Mouse (Mus musculus): ENCODE data around the gene Calr. TPM values are rescaled to one million over a fixed set of nuclear protein-coding genes. Genes with fewer than 3 reads are reported as not detected.

Calr gene
- polyA plus RNA-seq, 1 experiment from 2014 or later, result 511 TPM

DNA sequence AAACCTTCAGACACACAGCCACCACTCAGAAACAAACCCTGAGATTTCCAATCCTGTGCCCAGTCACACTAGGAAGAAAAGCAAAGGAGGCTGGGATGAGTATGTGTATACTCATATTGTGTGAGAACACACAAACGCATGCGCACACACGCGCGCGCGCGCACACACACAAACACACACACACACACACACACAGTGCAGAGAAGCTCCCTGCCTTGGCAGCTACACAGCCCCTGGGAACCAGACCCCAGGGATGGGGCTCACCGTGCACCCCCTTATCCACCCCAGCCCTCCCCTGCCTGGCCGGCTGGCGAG is 32.5 kb downstream of the Calr start:
- Histone ChIP-seq H3K9ac (no peak overlapping the region), H3K4me3 (replicated peaks) (no peak overlapping the region), H3K4me2 (no peak overlapping the region), H3K4me1 (replicated peaks) (peaks cover 42% of the 10 kb centered on the region), H3K36me3 (no peaks in the 10 kb centered on the region), H3K27me3 (peaks cover 27% of the 10 kb centered on the region), H3K27ac (no peak overlapping the region), H3K9me3 (replicated peaks) (no peaks in the 10 kb centered on the region)
- 87% methylated on average over 11 of the region's 11 CpGs for WGBS (ENCODE audit: insufficient replicate concordance)
- ATAC-seq (ENCODE audit: low read depth) (no peak), DNase-seq (no peak)

DNA sequence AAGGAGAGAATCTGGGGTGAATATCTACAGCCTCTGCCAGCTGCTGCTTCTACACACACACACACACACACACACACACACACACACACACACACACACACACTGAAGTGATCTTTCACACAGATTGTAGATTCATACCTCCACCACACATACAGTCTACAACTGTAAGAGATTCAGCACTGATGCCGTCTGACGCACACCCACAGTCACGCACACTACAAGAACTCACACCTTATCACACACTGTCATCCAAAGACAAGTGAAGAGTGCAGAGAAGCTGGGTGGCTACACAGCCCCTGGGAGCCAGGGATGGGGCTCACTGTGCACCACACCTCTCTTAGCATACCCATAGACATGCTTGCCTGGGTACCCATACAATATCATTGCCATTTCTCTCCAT is 32.9 kb downstream of the Calr start:
- H3K27me3 ChIP-seq, result peaks cover 31% of the 10 kb centered on the region

DNA sequence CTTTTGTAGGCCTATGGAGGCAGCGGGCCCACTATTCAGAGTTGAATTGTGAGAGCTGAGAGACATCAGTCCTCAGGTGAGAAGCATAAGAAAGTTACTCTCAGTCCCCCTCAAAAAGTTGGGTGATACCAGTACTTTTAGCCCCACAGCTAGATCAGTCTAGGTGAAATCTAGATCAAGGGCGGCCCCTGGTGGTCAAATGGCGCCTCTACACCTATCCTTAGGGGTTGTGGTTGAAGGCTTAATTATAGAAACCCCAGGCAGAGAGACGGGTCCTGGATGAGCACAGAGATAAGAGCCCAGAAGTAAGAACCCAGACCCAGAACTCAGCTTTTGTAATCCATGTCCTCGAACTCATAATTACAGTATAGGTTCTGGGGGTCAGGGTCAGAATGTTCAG is 33.7 kb downstream of the Calr start:
- Histone ChIP-seq H3K9ac (no peak overlapping the region), H3K36me3 (no peaks in the 10 kb centered on the region), H3K9me3 (replicated peaks) (no peaks in the 10 kb centered on the region), H3K4me3 (replicated peaks) (no peak overlapping the region), H3K27me3 (peaks cover 32% of the 10 kb centered on the region), H3K4me2 (no peak overlapping the region), H3K4me1 (replicated peaks) (peaks cover 47% of the 10 kb centered on the region), H3K27ac (no peak overlapping the region; the same call in 1 of the 2 replicates)
- WGBS (ENCODE audit: insufficient replicate concordance), result 1% methylated on average over 5 of the region's 5 CpGs
- ATAC-seq (ENCODE audit: low read depth) (no peak), DNase-seq (peak; percentile 67)

More for the DNA sequence above, 32.9 kb downstream of the Calr start:
- WGBS (ENCODE audit: insufficient replicate concordance), result 40% methylated on average over 3 of the region's 3 CpGs
- Histone ChIP-seq H3K9me3 (replicated peaks) (no peaks in the 10 kb centered on the region), H3K36me3 (no peaks in the 10 kb centered on the region), H3K9ac (no peak overlapping the region), H3K4me3 (replicated peaks) (no peak overlapping the region), H3K27ac (no peak overlapping the region), H3K4me1 (replicated peaks) (peaks cover 42% of the 10 kb centered on the region), H3K4me2 (no peak overlapping the region)
- ATAC-seq (ENCODE audit: low read depth), result no peak
- DNase-seq, result no peak

DNA sequence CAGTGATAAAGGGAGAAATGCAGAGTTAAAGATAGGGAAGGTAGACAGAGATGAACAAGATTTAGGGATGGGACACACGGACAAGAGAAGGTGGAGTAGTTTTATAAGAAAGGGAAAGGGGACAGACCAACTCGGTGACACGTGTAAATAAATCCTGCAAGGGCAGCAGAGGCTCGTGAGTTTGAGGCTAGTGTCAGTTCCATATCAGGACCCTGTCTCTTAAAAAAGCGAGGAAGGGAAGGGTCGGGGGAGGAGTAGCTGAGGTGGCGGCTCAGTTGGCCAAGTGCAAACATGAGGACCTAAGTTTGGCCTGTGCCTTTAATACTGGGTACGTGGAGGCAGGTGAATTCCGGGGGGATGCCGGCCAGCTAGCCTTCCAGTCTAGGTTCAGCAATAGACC is 35.4 kb downstream of the Calr start:
- Histone ChIP-seq H3K36me3 (no peaks in the 10 kb centered on the region), H3K4me1 (replicated peaks) (peaks cover 47% of the 10 kb centered on the region), H3K9ac (peak overlapping the region; percentile 56), H3K27me3 (peaks cover 42% of the 10 kb centered on the region), H3K27ac (no peak overlapping the region), H3K9me3 (replicated peaks) (no peaks in the 10 kb centered on the region), H3K4me2 (peak overlapping the region; percentile 68), H3K4me3 (replicated peaks) (peak overlapping the region; percentile 48)
- no peak for DNase-seq
- WGBS (ENCODE audit: insufficient replicate concordance), result 34% methylated on average over 10 of the region's 10 CpGs
- no peak for ATAC-seq (ENCODE audit: low read depth)

DNA sequence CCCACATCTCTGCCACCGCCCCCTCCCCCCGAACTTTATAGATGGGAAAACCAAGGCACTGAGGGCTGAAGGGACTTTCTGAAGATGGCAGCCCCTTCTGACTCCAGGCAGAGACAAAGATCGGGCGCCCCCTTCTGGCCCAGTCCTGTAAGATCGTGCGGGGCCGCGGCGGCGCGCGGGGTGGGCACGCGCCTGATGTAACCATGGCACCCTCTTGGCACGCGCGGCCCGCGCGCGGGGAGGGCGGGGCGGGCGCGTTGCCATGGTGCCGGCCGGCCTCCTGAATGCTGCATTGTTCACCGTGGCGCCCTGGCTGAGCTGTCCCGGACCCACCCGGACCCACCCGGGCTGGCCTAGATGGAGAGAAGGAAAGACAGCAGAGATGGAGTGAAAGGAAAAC is 35.8 kb downstream of the Calr start:
- peak overlapping the region; percentile 19; the same call in 1 of the 2 replicates for H3K27ac ChIP-seq
- ATAC-seq (ENCODE audit: low read depth), result peak; percentile 41
- H3K4me1 ChIP-seq (replicated peaks), result peaks cover 46% of the 10 kb centered on the region
- H3K9me3 ChIP-seq (replicated peaks), result no peaks in the 10 kb centered on the region
- peaks cover 46% of the 10 kb centered on the region for H3K27me3 ChIP-seq
- peak overlapping the region; percentile 68 for H3K4me2 ChIP-seq
- no peaks in the 10 kb centered on the region for H3K36me3 ChIP-seq
- peak overlapping the region; percentile 56 for H3K9ac ChIP-seq
- H3K4me3 ChIP-seq (replicated peaks), result peak overlapping the region; percentile 48
- DNase-seq, result peak; percentile 77
- WGBS (ENCODE audit: insufficient replicate concordance), result under 1% methylated on average over 32 of the region's 32 CpGs

DNA sequence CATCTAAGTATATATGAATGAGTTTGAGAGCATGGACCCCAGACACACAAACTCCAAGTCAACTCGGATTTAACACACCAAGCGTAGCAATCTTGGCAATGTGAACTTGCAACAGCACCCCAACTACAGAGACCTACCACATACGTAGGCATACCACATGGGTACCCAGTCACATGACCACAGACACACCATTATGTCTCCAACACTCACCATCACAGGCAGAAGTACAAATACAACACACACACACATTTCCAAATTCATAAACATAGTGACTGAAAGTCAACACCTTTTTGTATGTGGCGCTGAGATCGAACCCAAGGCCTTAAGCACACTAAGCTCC is 36.8 kb downstream of the Calr start:
- H3K27me3 ChIP-seq, result peaks cover 56% of the 10 kb centered on the region
- no peak for DNase-seq
- no peaks in the 10 kb centered on the region for H3K36me3 ChIP-seq

DNA sequence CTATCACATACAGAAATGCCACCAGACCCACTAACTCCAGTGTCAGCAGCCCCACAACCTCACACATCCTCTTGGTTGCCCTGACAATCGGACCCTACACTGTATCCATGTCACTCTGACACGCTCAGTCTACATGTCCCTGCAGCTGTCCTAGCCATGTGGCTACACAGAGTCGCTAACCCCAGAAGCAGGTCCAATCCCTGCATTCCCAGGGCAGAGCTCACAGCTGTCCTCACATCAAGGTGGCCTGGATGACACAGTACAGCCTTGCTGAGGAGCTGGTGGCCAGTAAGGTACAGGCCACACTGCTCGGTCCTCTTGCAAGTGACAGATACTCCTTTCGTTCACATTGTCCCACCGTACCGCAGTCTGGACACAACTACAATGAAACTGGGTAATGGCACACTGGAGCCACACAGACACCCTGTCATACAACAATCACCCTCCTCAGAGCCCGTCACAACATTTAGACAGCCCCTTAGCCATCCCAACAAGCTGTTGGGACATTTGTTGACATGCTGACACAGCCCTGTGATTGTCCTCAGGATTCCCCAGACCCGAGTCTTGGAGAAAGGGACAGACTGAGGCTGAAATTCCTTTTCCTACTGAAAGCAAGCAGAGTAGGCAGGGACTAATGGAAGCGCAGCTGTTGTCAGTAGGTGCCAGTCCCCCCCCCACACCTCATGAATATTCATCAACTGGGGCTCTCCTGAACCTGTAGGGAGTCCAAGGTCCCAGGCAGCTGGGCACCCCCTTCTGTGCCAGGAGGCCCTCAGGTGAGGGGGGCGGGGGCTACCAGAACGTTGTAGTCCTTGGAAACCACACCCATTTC is 37.4 kb downstream of the Calr start:
- no peak for DNase-seq
- H3K9ac ChIP-seq, result no peak overlapping the region
- no peaks in the 10 kb centered on the region for H3K36me3 ChIP-seq
- H3K27me3 ChIP-seq, result peaks cover 58% of the 10 kb centered on the region
- no peak overlapping the region for H3K4me2 ChIP-seq
- H3K27ac ChIP-seq, result no peak overlapping the region
- H3K4me1 ChIP-seq (replicated peaks), result peaks cover 33% of the 10 kb centered on the region
- no peaks in the 10 kb centered on the region for H3K9me3 ChIP-seq (replicated peaks)
- ATAC-seq (ENCODE audit: low read depth), result no peak
- 71% methylated on average over 12 of the region's 12 CpGs for WGBS (ENCODE audit: insufficient replicate concordance)
- no peak overlapping the region for H3K4me3 ChIP-seq (replicated peaks)

More for the DNA sequence above, 36.8 kb downstream of the Calr start:
- no peak overlapping the region for H3K27ac ChIP-seq
- 70% methylated on average over 5 of the region's 5 CpGs for WGBS (ENCODE audit: insufficient replicate concordance)
- no peak for ATAC-seq (ENCODE audit: low read depth)
- H3K4me1 ChIP-seq (replicated peaks), result peaks cover 36% of the 10 kb centered on the region
- no peak overlapping the region for H3K9ac ChIP-seq
- H3K4me3 ChIP-seq (replicated peaks), result no peak overlapping the region
- H3K4me2 ChIP-seq, result no peak overlapping the region
- H3K9me3 ChIP-seq (replicated peaks), result no peaks in the 10 kb centered on the region

DNA sequence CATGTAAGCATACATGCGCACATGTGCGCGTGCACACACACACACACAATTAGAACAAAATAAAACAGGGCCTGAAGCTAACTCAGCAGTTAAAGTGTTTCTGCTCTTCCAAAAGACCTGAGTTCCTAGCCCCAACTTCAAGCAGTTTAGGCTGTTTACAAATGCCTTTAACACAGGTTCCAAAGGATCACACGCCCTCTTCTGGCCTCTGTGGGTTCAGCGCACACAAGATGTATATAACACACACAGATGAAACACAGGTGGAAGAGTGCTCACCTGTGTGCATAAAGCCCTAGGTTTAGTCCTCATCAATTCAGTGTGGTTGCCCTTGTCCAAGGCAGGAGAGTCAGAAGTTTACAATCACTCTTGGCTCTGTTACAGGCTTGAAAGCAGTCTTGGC is 40.7 kb downstream of the Calr start:
- Histone ChIP-seq H3K27ac (no peak overlapping the region), H3K27me3 (peaks cover 69% of the 10 kb centered on the region), H3K36me3 (no peaks in the 10 kb centered on the region), H3K4me1 (replicated peaks) (peaks cover 24% of the 10 kb centered on the region), H3K9me3 (replicated peaks) (no peaks in the 10 kb centered on the region), H3K4me3 (replicated peaks) (no peak overlapping the region), H3K9ac (no peak overlapping the region), H3K4me2 (no peak overlapping the region)
- DNase-seq, result no peak
- ATAC-seq (ENCODE audit: low read depth), result no peak
- WGBS (ENCODE audit: insufficient replicate concordance), result 96% methylated on average over 5 of the region's 5 CpGs

DNA sequence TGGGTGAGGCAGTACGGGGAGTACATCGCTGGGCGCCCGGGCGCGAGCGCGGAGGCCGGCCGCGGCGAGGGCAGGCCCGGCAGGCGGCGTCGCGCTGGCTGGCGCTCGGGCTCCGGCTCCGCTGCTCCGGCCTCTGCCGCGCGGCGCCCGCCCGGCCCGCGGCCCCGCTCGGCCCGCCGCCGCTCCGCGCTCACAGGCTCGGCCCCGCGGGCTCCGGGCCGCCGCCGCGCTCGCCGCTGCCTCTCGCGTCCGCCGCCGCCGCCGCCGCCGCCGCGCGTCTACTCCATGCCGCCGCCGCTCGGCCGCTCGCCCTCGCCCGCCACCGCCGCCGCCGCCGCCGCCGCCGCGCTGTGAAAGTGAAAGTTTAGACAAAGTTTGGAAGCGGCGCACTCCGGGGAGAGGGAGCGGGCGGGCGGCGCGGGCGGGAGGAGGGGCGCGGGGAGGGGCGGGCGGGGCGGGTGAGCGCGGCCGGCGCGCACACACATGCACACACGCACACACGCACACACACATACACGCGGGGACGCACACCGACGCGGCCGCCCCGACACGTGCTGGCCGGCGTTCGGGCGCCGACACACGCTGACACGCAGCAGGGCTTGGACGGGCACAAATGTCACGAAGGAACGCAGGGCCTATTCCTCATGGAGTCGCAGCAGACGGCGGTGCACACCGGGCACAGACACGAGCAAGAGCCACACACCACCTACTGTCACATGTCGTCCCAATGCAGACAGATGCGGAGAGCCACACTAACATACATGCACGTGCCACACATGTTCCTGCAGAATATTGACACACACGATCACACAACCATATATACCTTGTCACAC is 46.5 kb downstream of the Calr start, which contains the start of gene Nfix:
Nfix (minus strand) TSS at position 346 of the 833 bp plus-strand sequence.
- H3K4me2 ChIP-seq, result peak within 1 kb of the TSS; percentile 99
- H3K9ac ChIP-seq, result peak within 1 kb of the TSS; percentile 81
- H3K9me3 ChIP-seq (replicated peaks), result no peaks in the 10 kb centered on the region
- H3K4me3 ChIP-seq (replicated peaks), result peak within 1 kb of the TSS; percentile 78
- DNase-seq (no peak), ATAC-seq (ENCODE audit: low read depth) (peak; percentile 44)
- peak within 1 kb of the TSS; percentile 34 for H3K27ac ChIP-seq
- peaks cover 99% of the 10 kb centered on the region for H3K27me3 ChIP-seq
- H3K36me3 ChIP-seq, result no peaks in the 10 kb centered on the region
- H3K4me1 ChIP-seq (replicated peaks), result peaks cover 27% of the 10 kb centered on the region
- under 1% methylated on average over 76 of the region's 125 CpGs for WGBS (ENCODE audit: insufficient replicate concordance)

DNA sequence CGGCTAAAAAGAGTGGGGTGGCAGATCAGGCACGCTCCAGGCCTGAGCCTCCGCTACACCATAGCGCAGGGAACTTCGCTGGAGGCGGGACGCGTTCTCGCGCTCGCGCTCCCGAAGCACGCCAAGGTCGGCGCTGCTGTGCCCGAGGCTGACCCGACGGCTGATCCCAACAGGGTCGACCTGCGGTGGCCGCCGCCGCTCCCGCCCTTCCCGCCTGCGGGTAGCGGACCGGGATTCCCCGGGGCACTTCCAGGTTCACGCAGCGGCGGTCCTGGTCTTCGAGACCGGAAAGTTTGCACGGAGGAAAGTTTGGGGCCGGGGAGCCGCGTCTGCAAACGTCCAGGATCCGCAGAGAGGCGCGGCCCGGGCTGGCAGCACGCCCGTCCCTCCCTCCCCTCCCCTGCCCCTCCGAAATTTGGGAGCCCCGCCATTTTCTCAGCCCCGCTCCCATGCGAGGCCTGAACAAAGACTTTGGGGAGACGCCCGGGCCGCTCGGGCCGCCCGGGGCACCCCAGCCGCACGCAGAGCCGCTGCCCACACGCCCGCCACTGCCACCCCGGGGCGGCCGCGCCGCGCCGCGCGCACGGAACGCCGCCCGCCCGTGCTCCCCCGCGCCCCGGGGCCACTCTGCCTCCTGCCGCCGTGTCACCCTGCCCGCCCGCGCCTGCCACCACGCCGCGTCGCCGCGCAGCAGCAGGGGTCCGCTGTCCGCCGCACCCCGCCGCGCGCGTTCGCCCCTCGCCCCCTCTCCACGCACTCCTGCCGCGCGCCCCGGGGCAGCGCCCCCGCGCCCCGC is 47.4 kb downstream of the Calr start:
- H3K4me2 ChIP-seq, result peak overlapping the region; percentile 99
- no peaks in the 10 kb centered on the region for H3K36me3 ChIP-seq
- WGBS (ENCODE audit: insufficient replicate concordance), result 1% methylated on average over 87 of the region's 108 CpGs
- H3K9ac ChIP-seq, result peak overlapping the region; percentile 81
- ATAC-seq (ENCODE audit: low read depth), result peak; percentile 57
- H3K4me1 ChIP-seq (replicated peaks), result peaks cover 31% of the 10 kb centered on the region
- H3K9me3 ChIP-seq (replicated peaks), result no peaks in the 10 kb centered on the region
- H3K27ac ChIP-seq, result peak overlapping the region; percentile 34
- DNase-seq, result no peak
- peak overlapping the region; percentile 78 for H3K4me3 ChIP-seq (replicated peaks)
- peaks cover 99% of the 10 kb centered on the region for H3K27me3 ChIP-seq
